Mouse (Mus musculus): ENCODE measurements around the gene Spg20. TPM values are rescaled to one million over a fixed set of nuclear protein-coding genes. Genes with fewer than 3 reads are reported as not detected.

Spg20 gene
- polyA plus RNA-seq, 1 experiment from 2014 or later = 93.8 TPM

DNA sequence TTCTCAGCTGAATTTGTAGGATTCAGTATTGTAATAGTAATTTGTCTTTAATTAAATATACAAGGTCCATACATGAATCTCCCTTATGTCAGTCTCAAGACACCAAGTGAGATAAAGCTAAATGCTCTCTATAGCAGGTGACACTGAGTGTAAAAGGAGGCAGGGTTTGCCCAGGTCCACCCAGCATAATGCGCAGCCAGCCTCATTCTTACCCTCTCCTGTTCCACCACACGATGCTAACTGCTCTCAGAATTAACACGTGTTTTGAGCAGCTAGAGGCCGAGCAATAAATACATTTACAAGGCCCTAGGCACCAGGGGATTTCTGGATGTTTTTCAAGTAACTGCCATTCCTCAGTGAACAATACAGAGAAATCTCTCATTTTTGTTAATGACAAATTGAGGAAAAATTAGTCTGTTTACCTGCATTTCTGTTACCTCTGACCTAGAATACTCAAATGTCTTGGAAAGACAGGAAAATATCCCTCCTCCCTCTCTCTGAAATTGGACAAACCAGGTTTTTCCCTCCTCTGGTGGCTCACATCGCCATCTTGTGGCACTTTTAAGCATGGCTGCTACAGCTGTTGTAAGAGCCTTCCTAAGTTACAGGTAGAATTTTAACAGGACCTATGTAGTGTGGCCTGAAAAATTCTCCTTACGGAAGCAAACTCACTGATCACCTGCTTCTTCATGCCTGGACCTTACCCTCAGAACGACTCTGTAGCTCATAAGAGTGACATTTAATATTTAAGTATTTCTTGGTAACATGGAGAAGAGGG lies 39.9 kb downstream of the Spg20 start:
- peak; percentile 76; the same call in 1 of the 2 replicates for ATAC-seq (ENCODE audit: insufficient number of reproducible peaks, insufficient read depth, low FRiP score, low TSS enrichment, low read depth)
- no peak overlapping the region for H3K4me3 ChIP-seq (replicated peaks)
- H3K9me3 ChIP-seq = no peaks in the 10 kb centered on the region
- no peak overlapping the region for H3K9ac ChIP-seq (replicated peaks)
- 28% methylated on average over 7 of the region's 7 CpGs for whole genome bisulfite sequencing
- no peaks in the 10 kb centered on the region for H3K36me3 ChIP-seq
- H3K27me3 ChIP-seq = peaks cover 4% of the 10 kb centered on the region; the same call in 1 of the 2 replicates
- no peak overlapping the region for H3K4me2 ChIP-seq
- H3K27ac ChIP-seq = no peak overlapping the region
- H3K4me1 ChIP-seq (replicated peaks) = peaks cover 11% of the 10 kb centered on the region

DNA sequence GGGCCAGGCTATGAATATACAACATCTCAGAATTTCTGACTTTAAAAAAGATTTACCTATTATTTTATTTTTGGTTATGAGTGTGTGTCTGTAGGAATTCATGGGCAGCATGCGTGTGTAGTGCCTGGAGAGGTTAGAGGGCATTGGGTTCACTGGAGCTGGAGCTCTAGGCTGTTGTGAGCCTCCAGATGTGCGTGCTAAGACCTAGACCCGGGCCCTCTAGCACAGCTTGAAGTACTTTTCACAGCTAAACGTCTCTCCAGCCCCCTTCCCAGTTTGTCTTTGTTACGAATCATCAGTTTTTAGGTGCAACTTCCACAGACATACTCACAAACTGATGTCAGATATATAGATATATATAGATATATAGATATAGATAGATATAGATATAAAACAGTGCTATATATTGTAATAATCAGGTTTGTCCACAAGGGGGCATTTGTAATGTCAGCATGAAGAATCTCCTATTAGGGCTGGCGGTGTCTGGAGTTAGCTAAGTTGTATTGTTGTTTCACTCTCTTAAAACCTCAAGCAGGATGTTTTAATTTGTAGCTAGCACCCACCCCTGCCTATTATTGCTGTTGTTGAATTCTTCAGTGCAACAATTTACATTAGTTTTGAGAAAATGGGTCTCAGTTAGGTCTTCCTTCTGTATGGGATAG lies 40.9 kb downstream of the Spg20 start:
- Histone ChIP-seq H3K4me2 (no peak overlapping the region), H3K9me3 (no peaks in the 10 kb centered on the region), H3K4me3 (replicated peaks) (no peak overlapping the region), H3K9ac (replicated peaks) (no peak overlapping the region), H3K27ac (no peak overlapping the region), H3K27me3 (peaks cover 4% of the 10 kb centered on the region; the same call in 1 of the 2 replicates), H3K4me1 (replicated peaks) (peaks cover 11% of the 10 kb centered on the region), H3K36me3 (no peaks in the 10 kb centered on the region)
- WGBS = 58% methylated on average over 6 of the region's 6 CpGs
- ATAC-seq (ENCODE audit: insufficient number of reproducible peaks, insufficient read depth, low FRiP score, low TSS enrichment, low read depth) = no peak

DNA sequence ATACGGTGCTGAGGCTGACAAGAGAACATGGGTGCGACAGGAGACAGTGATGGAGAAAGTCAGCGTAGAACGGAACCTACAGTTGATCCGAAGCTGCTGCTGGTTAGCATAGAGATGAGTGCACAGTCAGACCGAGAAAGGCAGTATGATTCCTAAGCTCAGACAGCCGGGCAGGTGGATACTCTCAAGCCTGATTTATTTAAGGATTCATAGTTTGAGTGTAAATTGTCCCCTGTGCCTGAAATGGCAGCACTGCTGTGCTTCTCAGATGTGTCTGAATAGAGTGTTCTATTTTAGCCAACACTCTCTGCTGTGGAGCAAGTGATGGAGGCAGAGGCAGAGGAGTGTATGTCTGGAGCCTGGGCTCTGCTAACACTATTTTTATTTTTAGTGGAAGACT lies 42.3 kb downstream of the Spg20 start:
- H3K4me2 ChIP-seq = no peak overlapping the region
- no peak for ATAC-seq (ENCODE audit: insufficient number of reproducible peaks, insufficient read depth, low FRiP score, low TSS enrichment, low read depth)
- H3K9me3 ChIP-seq = no peaks in the 10 kb centered on the region
- no peak overlapping the region for H3K27ac ChIP-seq
- peaks cover 6% of the 10 kb centered on the region for H3K4me1 ChIP-seq (replicated peaks)
- H3K36me3 ChIP-seq = no peaks in the 10 kb centered on the region
- H3K4me3 ChIP-seq (replicated peaks) = no peak overlapping the region
- H3K9ac ChIP-seq (replicated peaks) = no peak overlapping the region
- peaks cover 4% of the 10 kb centered on the region; the same call in 1 of the 2 replicates for H3K27me3 ChIP-seq
- 87% methylated on average over 7 of the region's 7 CpGs for WGBS

DNA sequence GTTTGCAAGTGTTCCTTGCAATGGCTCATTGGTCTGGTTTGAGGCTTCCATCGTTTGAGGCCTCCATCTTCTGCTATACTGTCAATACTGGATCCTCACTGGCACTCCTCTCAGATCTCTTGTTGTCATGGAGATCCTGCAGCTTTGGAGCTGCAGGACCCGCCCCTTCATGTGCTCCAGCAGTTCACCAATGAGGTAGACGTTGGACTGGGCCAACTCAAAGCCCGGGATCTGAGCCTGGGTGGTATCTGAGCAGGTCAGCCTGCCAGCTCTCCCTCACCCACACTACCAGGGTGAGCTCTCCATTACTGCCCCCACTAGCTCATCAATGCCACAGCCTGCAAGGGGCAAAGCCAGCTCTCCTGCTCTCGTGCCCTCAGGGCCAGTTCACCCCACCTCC lies 45.5 kb downstream of the Spg20 start:
- no peak overlapping the region for H3K4me2 ChIP-seq
- WGBS = 67% methylated on average over 5 of the region's 5 CpGs
- no peaks in the 10 kb centered on the region for H3K9me3 ChIP-seq
- no peak overlapping the region for H3K4me3 ChIP-seq (replicated peaks)
- H3K27me3 ChIP-seq = peaks cover 4% of the 10 kb centered on the region; the same call in 1 of the 2 replicates
- ATAC-seq (ENCODE audit: insufficient number of reproducible peaks, insufficient read depth, low FRiP score, low TSS enrichment, low read depth) = 0 out of 2 replicates have a peak, but pooled peaks have one; percentile 32
- peaks cover 3% of the 10 kb centered on the region; the same call in 1 of the 2 replicates for H3K4me1 ChIP-seq (replicated peaks)
- no peak overlapping the region for H3K9ac ChIP-seq (replicated peaks)
- H3K27ac ChIP-seq = no peak overlapping the region
- H3K36me3 ChIP-seq = no peaks in the 10 kb centered on the region

DNA sequence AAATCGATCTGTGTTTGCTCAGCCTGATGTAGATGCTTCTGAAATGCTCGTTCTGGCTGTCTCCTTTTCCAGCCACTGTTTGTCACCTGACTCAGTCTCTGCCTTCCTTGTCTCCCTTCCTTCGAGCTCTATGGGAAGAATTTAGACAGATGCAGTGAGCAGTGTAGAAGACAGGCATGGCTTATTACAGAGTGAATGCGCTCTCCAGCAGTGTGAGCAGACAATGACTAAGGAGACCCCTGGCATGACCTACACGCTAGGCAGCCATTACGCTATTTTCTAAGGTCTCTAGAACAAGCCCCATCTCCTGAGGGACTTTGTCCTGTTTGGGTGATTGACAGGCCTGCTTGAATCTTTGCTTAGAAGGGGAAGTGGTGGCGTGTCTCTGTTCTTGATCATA lies 49.2 kb downstream of the Spg20 start:
- H3K36me3 ChIP-seq = no peaks in the 10 kb centered on the region
- H3K4me2 ChIP-seq = no peak overlapping the region
- H3K9ac ChIP-seq (replicated peaks) = no peak overlapping the region
- no peak overlapping the region for H3K4me3 ChIP-seq (replicated peaks)
- H3K27ac ChIP-seq = no peak overlapping the region
- H3K4me1 ChIP-seq (replicated peaks) = peaks cover 4% of the 10 kb centered on the region; the same call in 1 of the 2 replicates
- no peaks in the 10 kb centered on the region for H3K9me3 ChIP-seq
- no peaks in the 10 kb centered on the region for H3K27me3 ChIP-seq
- ATAC-seq (ENCODE audit: insufficient number of reproducible peaks, insufficient read depth, low FRiP score, low TSS enrichment, low read depth) = no peak
- 80% methylated on average over 7 of the region's 7 CpGs for WGBS

DNA sequence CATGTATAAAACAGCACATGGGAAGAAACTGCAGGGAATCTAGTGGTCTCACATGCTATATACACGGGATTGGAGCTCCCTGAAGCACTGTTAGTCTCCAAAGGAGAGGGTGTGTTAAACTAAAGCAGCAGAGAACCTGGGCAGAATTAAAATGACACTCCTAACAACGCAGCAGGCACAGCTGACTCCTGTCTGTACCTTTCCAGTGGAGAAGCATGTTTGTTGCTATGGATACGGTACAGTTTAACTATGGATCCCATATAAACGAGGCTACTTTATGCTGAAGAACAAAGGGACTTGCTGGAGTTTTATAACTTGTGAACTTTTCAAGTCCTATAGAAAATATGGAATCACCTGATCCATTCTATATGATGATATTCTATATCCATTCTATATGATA lies 51.6 kb downstream of the Spg20 start:
- no peak for ATAC-seq (ENCODE audit: insufficient number of reproducible peaks, insufficient read depth, low FRiP score, low TSS enrichment, low read depth)
- no peak overlapping the region for H3K9ac ChIP-seq (replicated peaks)
- H3K27me3 ChIP-seq = no peaks in the 10 kb centered on the region
- no peaks in the 10 kb centered on the region for H3K9me3 ChIP-seq
- H3K36me3 ChIP-seq = no peaks in the 10 kb centered on the region
- H3K4me2 ChIP-seq = no peak overlapping the region
- WGBS = 55% methylated on average over 4 of the region's 4 CpGs
- no peak overlapping the region for H3K4me3 ChIP-seq (replicated peaks)
- peaks cover 4% of the 10 kb centered on the region; the same call in 1 of the 2 replicates for H3K4me1 ChIP-seq (replicated peaks)
- H3K27ac ChIP-seq = no peak overlapping the region

DNA sequence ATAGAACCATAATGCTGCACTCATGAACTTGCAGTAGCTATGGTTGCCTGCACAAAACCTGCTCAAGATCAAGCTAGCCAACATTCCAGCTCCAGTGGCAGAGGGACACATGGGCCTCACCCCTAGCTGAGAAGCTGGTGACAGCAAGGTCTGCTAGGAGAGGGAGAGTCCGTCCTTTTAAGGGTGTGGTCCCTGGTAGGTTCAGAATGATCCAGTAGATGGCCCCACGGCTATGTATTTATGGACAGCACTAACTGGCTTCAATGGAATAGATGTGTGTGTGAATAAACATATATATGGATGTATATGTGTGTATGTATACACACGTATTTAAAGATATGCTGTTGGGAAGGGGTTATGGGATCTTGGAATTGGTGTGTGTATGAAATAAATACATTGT lies 60.6 kb downstream of the Spg20 start:
- no peak for ATAC-seq (ENCODE audit: insufficient number of reproducible peaks, insufficient read depth, low FRiP score, low TSS enrichment, low read depth)
- Histone ChIP-seq H3K36me3 (no peaks in the 10 kb centered on the region), H3K9ac (replicated peaks) (no peak overlapping the region), H3K27ac (no peak overlapping the region), H3K27me3 (no peaks in the 10 kb centered on the region), H3K4me1 (replicated peaks) (no peaks in the 10 kb centered on the region), H3K4me3 (replicated peaks) (no peak overlapping the region), H3K9me3 (no peaks in the 10 kb centered on the region), H3K4me2 (no peak overlapping the region)
- 81% methylated on average over 3 of the region's 3 CpGs for WGBS

DNA sequence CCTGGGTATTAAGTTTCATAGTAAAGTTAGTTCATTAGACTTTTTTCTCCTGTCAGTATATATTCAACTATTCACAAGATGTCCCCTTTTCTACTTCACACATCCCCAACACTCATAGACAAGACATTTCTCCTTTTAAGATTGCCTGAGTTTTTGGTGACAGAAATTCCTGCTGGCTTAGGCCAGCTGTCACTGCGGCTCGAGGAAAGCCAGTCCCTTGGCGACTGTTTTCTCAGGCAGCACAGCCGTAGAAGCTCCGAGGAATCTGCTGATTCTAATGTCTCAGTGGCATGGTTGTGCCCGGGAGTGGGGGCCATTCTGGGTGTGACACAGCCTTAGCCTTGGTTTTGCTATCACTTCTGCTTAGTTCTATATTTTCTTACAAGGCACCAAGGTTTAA lies 65.4 kb downstream of the Spg20 start:
- Histone ChIP-seq H3K9me3 (peaks cover 6% of the 10 kb centered on the region; the same call in 1 of the 2 replicates), H3K27me3 (no peaks in the 10 kb centered on the region), H3K4me3 (replicated peaks) (no peak overlapping the region), H3K4me1 (replicated peaks) (no peaks in the 10 kb centered on the region), H3K4me2 (no peak overlapping the region), H3K36me3 (no peaks in the 10 kb centered on the region), H3K9ac (replicated peaks) (no peak overlapping the region), H3K27ac (no peak overlapping the region)
- ATAC-seq (ENCODE audit: insufficient number of reproducible peaks, insufficient read depth, low FRiP score, low TSS enrichment, low read depth) = no peak
- 54% methylated on average over 6 of the region's 6 CpGs for WGBS

DNA sequence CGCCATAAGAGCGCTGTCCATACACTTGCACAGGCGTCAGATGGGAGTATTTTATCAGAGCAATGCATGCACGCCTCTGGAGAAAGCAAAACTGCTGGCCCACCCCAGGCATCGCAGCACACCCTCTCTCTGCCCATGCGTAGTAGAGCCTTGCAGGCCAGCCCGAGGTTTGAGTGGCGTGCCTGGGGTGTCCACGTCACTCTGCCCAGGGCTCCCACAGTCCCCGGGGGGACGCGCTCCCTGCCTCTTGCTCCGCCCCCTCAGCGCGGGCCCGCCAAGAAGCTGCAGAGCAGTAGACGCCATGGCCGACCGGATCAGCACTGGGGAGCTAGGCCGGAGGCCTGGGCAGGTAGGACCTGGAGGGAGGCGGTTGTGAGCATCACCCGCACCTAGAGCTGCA lies 69.9 kb downstream of the Spg20 start, which contains the start of gene Sohlh2:
TSS of gene Sohlh2 (plus strand) at position 263 of the 400 bp plus-strand sequence.
- Histone ChIP-seq H3K9ac (replicated peaks) (no peak within 1 kb of the TSS), H3K27me3 (peaks cover 3% of the 10 kb centered on the region; the same call in 1 of the 2 replicates), H3K4me2 (no peak within 1 kb of the TSS), H3K4me1 (replicated peaks) (no peaks in the 10 kb centered on the region; the same call in 1 of the 2 replicates), H3K4me3 (replicated peaks) (no peak within 1 kb of the TSS), H3K27ac (no peak within 1 kb of the TSS), H3K9me3 (peaks cover 8% of the 10 kb centered on the region; the same call in 1 of the 2 replicates), H3K36me3 (no peaks in the 10 kb centered on the region)
- WGBS = 92% methylated on average over 22 of the region's 22 CpGs
- ATAC-seq (ENCODE audit: insufficient number of reproducible peaks, insufficient read depth, low FRiP score, low TSS enrichment, low read depth) = no peak

Measured in limb, embryonic 12.5 days (tissue).